Mouse (Mus musculus) ES-Bruce4 (cell line): Measurements from ENCODE around the gene Bri3. TPM values are rescaled to one million over a fixed set of nuclear protein-coding genes. Genes with fewer than 3 reads are reported as not detected.

Experiments
- H3K27ac ChIP-seq: 2 replicates; pipeline ENCODE4 v1.5.1; 2012; ENCODE audit warnings: low read length, inconsistent platforms; ENCODE audit not compliant: insufficient read depth
- H3K27me3 ChIP-seq: 2 replicates; pipeline ENCODE4 v1.6.1; 2012; ENCODE audit warnings: mild to moderate bottlenecking, low read length, inconsistent platforms; ENCODE audit not compliant: control insufficient read depth, poor library complexity, insufficient read depth, severe bottlenecking
- H3K36me3 ChIP-seq: 2 replicates; pipeline ENCODE4 v1.6.1; 2012; ENCODE audit warnings: inconsistent platforms, mild to moderate bottlenecking, low read length, moderate library complexity; ENCODE audit not compliant: control insufficient read depth, poor library complexity, insufficient read depth, severe bottlenecking
- H3K4me1 ChIP-seq: one replicate; pipeline ENCODE4 v1.8.1; 2011; ENCODE audit warnings: low read length; ENCODE audit not compliant: control insufficient read depth, insufficient read depth
- H3K4me3 ChIP-seq: 2 replicates; pipeline ENCODE4 v1.5.1; 2011; ENCODE audit warnings: low read depth, mild to moderate bottlenecking, low read length
- H3K9ac ChIP-seq: 2 replicates; pipeline ENCODE4 v1.6.1; 2012; ENCODE audit warnings: low read depth, mild to moderate bottlenecking, inconsistent platforms; ENCODE audit not compliant: poor library complexity, severe bottlenecking
- H3K9me3 ChIP-seq: replicated peaks from 2 replicates; pipeline ENCODE4 v1.6.1; 2012; ENCODE audit warnings: mild to moderate bottlenecking, low read length, inconsistent platforms; ENCODE audit not compliant: control insufficient read depth, poor library complexity, insufficient read depth, severe bottlenecking
- CTCF ChIP-seq: IDR thresholded peaks from one replicate; pipeline ENCODE4 v1.8.1; 2011; ENCODE audit warnings: low read depth, low read length
- EP300 ChIP-seq: IDR thresholded peaks from 2 replicates; pipeline ENCODE4 v1.6.1; 2011; ENCODE audit warnings: low read depth, low read length; ENCODE audit not compliant: insufficient read depth
- POLR2A ChIP-seq: IDR thresholded peaks from one replicate; pipeline ENCODE4 v1.8.1; 2011; ENCODE audit warnings: low read length; ENCODE audit not compliant: insufficient read depth
- polyA plus RNA-seq: library from polyadenylated mRNA; stranded (reverse); fragments of >200 nt; gene quantifications from 2 replicates; pipeline ENCODE4 v1.2.4, GENCODE M21; 2011; ENCODE audit warnings: low read depth; ENCODE audit not compliant: missing spikeins, insufficient read depth, insufficient read length

Gene Bri3
- polyA plus RNA-seq, 1 experiment, result 82.6 TPM

- no peak overlapping the region for H3K4me3 ChIP-seq
- TF ChIP-seq EP300 (no peak), POLR2A (no peak), CTCF (no peak)
- H3K36me3 ChIP-seq, result no peaks in the 10 kb centered on the region
- H3K27ac ChIP-seq, result no peak overlapping the region
- no peak overlapping the region for H3K9ac ChIP-seq
- H3K27me3 ChIP-seq, result no peaks in the 10 kb centered on the region
- no peaks in the 10 kb centered on the region for H3K4me1 ChIP-seq
- peaks cover 3% of the 10 kb centered on the region; the same call in 1 of the 2 replicates for H3K9me3 ChIP-seq
These were observed 1.4 kb downstream of the Bri3 start for GRCm38 (mm10) chr5:144245592-144245991.

GRCm38 (mm10) chr5:144246669-144247068, 2.4 kb downstream of the Bri3 start:
- H3K4me1 ChIP-seq, result no peaks in the 10 kb centered on the region
- TF ChIP-seq POLR2A (no peak), CTCF (no peak), EP300 (no peak)

GRCm38 (mm10) chr5:144247307-144247706, 3.1 kb downstream of the Bri3 start:
- TF ChIP-seq CTCF, result no peak
- no peak for TF ChIP-seq EP300
- no peak for TF ChIP-seq POLR2A
- H3K4me3 ChIP-seq, result no peak overlapping the region
- no peaks in the 10 kb centered on the region for H3K4me1 ChIP-seq
- H3K9me3 ChIP-seq, result peaks cover 3% of the 10 kb centered on the region; the same call in 1 of the 2 replicates
- no peaks in the 10 kb centered on the region for H3K27me3 ChIP-seq
- no peak overlapping the region for H3K9ac ChIP-seq
- no peak overlapping the region for H3K27ac ChIP-seq
- no peaks in the 10 kb centered on the region for H3K36me3 ChIP-seq

More at GRCm38 (mm10) chr5:144246669-144247068, 2.4 kb downstream of the Bri3 start:
- Histone ChIP-seq H3K9ac (no peak overlapping the region), H3K4me3 (no peak overlapping the region), H3K27ac (no peak overlapping the region), H3K9me3 (peaks cover 3% of the 10 kb centered on the region; the same call in 1 of the 2 replicates), H3K27me3 (no peaks in the 10 kb centered on the region), H3K36me3 (no peaks in the 10 kb centered on the region)

- H3K36me3 ChIP-seq, result no peaks in the 10 kb centered on the region
- H3K27ac ChIP-seq, result no peak overlapping the region
- TF ChIP-seq EP300 (no peak), CTCF (no peak), POLR2A (no peak)
- H3K9me3 ChIP-seq, result peaks cover 3% of the 10 kb centered on the region; the same call in 1 of the 2 replicates
- no peaks in the 10 kb centered on the region for H3K4me1 ChIP-seq
- no peak overlapping the region for H3K9ac ChIP-seq
- no peak overlapping the region for H3K4me3 ChIP-seq
- no peaks in the 10 kb centered on the region for H3K27me3 ChIP-seq
These were observed 3.8 kb downstream of the Bri3 start for GRCm38 (mm10) chr5:144247906-144248585.

GRCm38 (mm10) chr5:144249871-144250270, 5.6 kb downstream of the Bri3 start:
- Histone ChIP-seq H3K4me3 (no peak overlapping the region), H3K36me3 (no peaks in the 10 kb centered on the region), H3K9ac (no peak overlapping the region), H3K4me1 (peaks cover 2% of the 10 kb centered on the region), H3K9me3 (peaks cover 3% of the 10 kb centered on the region; the same call in 1 of the 2 replicates), H3K27ac (no peak overlapping the region), H3K27me3 (no peaks in the 10 kb centered on the region)
- TF ChIP-seq POLR2A (no peak), CTCF (no peak), EP300 (no peak)

GRCm38 (mm10) chr5:144251876-144252577, 7.8 kb downstream of the Bri3 start:
- H3K9ac ChIP-seq, result no peak overlapping the region
- TF ChIP-seq POLR2A (no peak), CTCF (no peak), EP300 (no peak)

More at GRCm38 (mm10) chr5:144251876-144252577, 7.8 kb downstream of the Bri3 start:
- H3K4me3 ChIP-seq, result no peak overlapping the region
- no peaks in the 10 kb centered on the region for H3K27me3 ChIP-seq
- peaks cover 3% of the 10 kb centered on the region; the same call in 1 of the 2 replicates for H3K9me3 ChIP-seq
- no peaks in the 10 kb centered on the region for H3K36me3 ChIP-seq
- H3K27ac ChIP-seq, result no peak overlapping the region
- peaks cover 5% of the 10 kb centered on the region for H3K4me1 ChIP-seq
